Mouse (Mus musculus): ENCODE data around the gene Ccdc9. TPM values are rescaled to one million over a fixed set of nuclear protein-coding genes. Genes with fewer than 3 reads are reported as not detected.
"Not testable (repeated sequence)": the region's sequence is repeated elsewhere in the genome, so short reads cannot be mapped to it uniquely, and the experiment has no call there.

The Ccdc9 gene
- polyA plus RNA-seq, 1 experiment from 2014 or later = 14.8 TPM

- Histone ChIP-seq H3K9ac (replicated peaks; ENCODE audit: low read depth, low read length) (peak overlapping the region; percentile 58), H3K4me2 (ENCODE audit: low read depth, low read length) (peak overlapping the region; percentile 98), H3K27me3 (ENCODE audit: control insufficient read depth, insufficient read depth, low read length) (peaks cover 2% of the 10 kb centered on the region; the same call in 1 of the 2 replicates), H3K4me1 (ENCODE audit: control insufficient read depth, insufficient read depth, low read length) (peaks cover 21% of the 10 kb centered on the region; the same call in 1 of the 2 replicates), H3K36me3 (ENCODE audit: control insufficient read depth, insufficient read depth, low read length) (no peaks in the 10 kb centered on the region), H3K27ac (ENCODE audit: low read depth, low read length) (peak overlapping the region; percentile 48), H3K4me3 (ENCODE audit: low read depth, low read length) (peak overlapping the region; percentile 65), H3K9me3 (ENCODE audit: control insufficient read depth, low read length) (no peaks in the 10 kb centered on the region)
- 0 out of 2 replicates have a peak, but pooled peaks have one; percentile 12 for ATAC-seq (ENCODE audit: low read depth)
- under 1% methylated on average over 42 of the region's 56 CpGs for WGBS
Observed at GRCm38 (mm10) chr7:16310020-16310520, 23.5 kb upstream of the Ccdc9 start.

- H3K27ac ChIP-seq (ENCODE audit: low read depth, low read length) = peak overlapping the region; percentile 48; the same call in 1 of the 2 replicates
- ATAC-seq (ENCODE audit: low read depth) = peak; percentile 26; the same call in 1 of the 2 replicates
- no peaks in the 10 kb centered on the region for H3K36me3 ChIP-seq (ENCODE audit: control insufficient read depth, insufficient read depth, low read length)
- H3K4me3 ChIP-seq (ENCODE audit: low read depth, low read length) = peak overlapping the region; percentile 65
- H3K4me1 ChIP-seq (ENCODE audit: control insufficient read depth, insufficient read depth, low read length) = peaks cover 21% of the 10 kb centered on the region; the same call in 1 of the 2 replicates
- no peaks in the 10 kb centered on the region for H3K9me3 ChIP-seq (ENCODE audit: control insufficient read depth, low read length)
- WGBS = under 1% methylated on average over 55 of the region's 61 CpGs
- H3K9ac ChIP-seq (replicated peaks; ENCODE audit: low read depth, low read length) = peak overlapping the region; percentile 58
- H3K4me2 ChIP-seq (ENCODE audit: low read depth, low read length) = peak overlapping the region; percentile 98
- H3K27me3 ChIP-seq (ENCODE audit: control insufficient read depth, insufficient read depth, low read length) = peaks cover 2% of the 10 kb centered on the region; the same call in 1 of the 2 replicates
Observed at GRCm38 (mm10) chr7:16309318-16310019, 22.9 kb upstream of the Ccdc9 start.

- no peaks in the 10 kb centered on the region for H3K36me3 ChIP-seq (ENCODE audit: control insufficient read depth, insufficient read depth, low read length)
- WGBS = 38% methylated on average over 16 of the region's 16 CpGs
- H3K4me1 ChIP-seq (ENCODE audit: control insufficient read depth, insufficient read depth, low read length) = peaks cover 21% of the 10 kb centered on the region; the same call in 1 of the 2 replicates
- H3K9me3 ChIP-seq (ENCODE audit: control insufficient read depth, low read length) = no peaks in the 10 kb centered on the region
- H3K27ac ChIP-seq (ENCODE audit: low read depth, low read length) = no peak overlapping the region; the same call in 1 of the 2 replicates
- ATAC-seq (ENCODE audit: low read depth) = no peak
- H3K4me3 ChIP-seq (ENCODE audit: low read depth, low read length) = peak overlapping the region; percentile 65
- peaks cover 2% of the 10 kb centered on the region; the same call in 1 of the 2 replicates for H3K27me3 ChIP-seq (ENCODE audit: control insufficient read depth, insufficient read depth, low read length)
- H3K4me2 ChIP-seq (ENCODE audit: low read depth, low read length) = peak overlapping the region; percentile 98
- peak overlapping the region; percentile 58 for H3K9ac ChIP-seq (replicated peaks; ENCODE audit: low read depth, low read length)
Observed at GRCm38 (mm10) chr7:16308555-16309317, 22.1 kb upstream of the Ccdc9 start.

- H3K27me3 ChIP-seq (ENCODE audit: control insufficient read depth, insufficient read depth, low read length); H3K27ac ChIP-seq (ENCODE audit: low read depth, low read length); ATAC-seq (ENCODE audit: low read depth); H3K36me3 ChIP-seq (ENCODE audit: control insufficient read depth, insufficient read depth, low read length); H3K9me3 ChIP-seq (ENCODE audit: control insufficient read depth, low read length): not testable (repeated sequence)
- WGBS = 56% methylated on average over 1 of the region's 1 CpGs
- H3K4me3 ChIP-seq (ENCODE audit: low read depth, low read length) = peak within 1 kb of the TSS; percentile 65
- H3K4me1 ChIP-seq (ENCODE audit: control insufficient read depth, insufficient read depth, low read length) = peaks cover 20% of the 10 kb centered on the region; the same call in 1 of the 2 replicates
- peak within 1 kb of the TSS; percentile 98 for H3K4me2 ChIP-seq (ENCODE audit: low read depth, low read length)
- peak within 1 kb of the TSS; percentile 58 for H3K9ac ChIP-seq (replicated peaks; ENCODE audit: low read depth, low read length)
Observed at GRCm38 (mm10) chr7:16308093-16308492, 21.5 kb upstream of the Ccdc9 start, which contains the start of gene Bbc3. TSS of gene Bbc3 (plus strand) at chr7:16308393.

GRCm38 (mm10) chr7:16307141-16307540, 20.5 kb upstream of the Ccdc9 start:
- not testable (repeated sequence) for H3K9me3 ChIP-seq (ENCODE audit: control insufficient read depth, low read length); H3K27ac ChIP-seq (ENCODE audit: low read depth, low read length); H3K27me3 ChIP-seq (ENCODE audit: control insufficient read depth, insufficient read depth, low read length); H3K36me3 ChIP-seq (ENCODE audit: control insufficient read depth, insufficient read depth, low read length); H3K4me2 ChIP-seq (ENCODE audit: low read depth, low read length); H3K9ac ChIP-seq (replicated peaks; ENCODE audit: low read depth, low read length); H3K4me3 ChIP-seq (ENCODE audit: low read depth, low read length); ATAC-seq (ENCODE audit: low read depth)
- H3K4me1 ChIP-seq (ENCODE audit: control insufficient read depth, insufficient read depth, low read length) = peaks cover 12% of the 10 kb centered on the region; the same call in 1 of the 2 replicates
- WGBS = 76% methylated on average over 6 of the region's 6 CpGs

- ATAC-seq (ENCODE audit: low read depth) = peak; percentile 94
- 1% methylated on average over 35 of the region's 52 CpGs for WGBS
- peaks cover 18% of the 10 kb centered on the region for H3K4me1 ChIP-seq (ENCODE audit: control insufficient read depth, insufficient read depth, low read length)
Observed at GRCm38 (mm10) chr7:16299419-16300035, 12.9 kb upstream of the Ccdc9 start.

GRCm38 (mm10) chr7:16298927-16299326, 12.3 kb upstream of the Ccdc9 start:
- 69% methylated on average over 5 of the region's 5 CpGs for WGBS
- Histone ChIP-seq H3K36me3 (ENCODE audit: control insufficient read depth, insufficient read depth, low read length) (no peaks in the 10 kb centered on the region), H3K4me1 (ENCODE audit: control insufficient read depth, insufficient read depth, low read length) (peaks cover 20% of the 10 kb centered on the region), H3K4me2 (ENCODE audit: low read depth, low read length) (peak overlapping the region; percentile 79), H3K4me3 (ENCODE audit: low read depth, low read length) (peak overlapping the region; percentile 38), H3K9ac (replicated peaks; ENCODE audit: low read depth, low read length) (peak overlapping the region; percentile 54), H3K27ac (ENCODE audit: low read depth, low read length) (peak overlapping the region; percentile 70; the same call in 1 of the 2 replicates), H3K9me3 (ENCODE audit: control insufficient read depth, low read length) (no peaks in the 10 kb centered on the region), H3K27me3 (ENCODE audit: control insufficient read depth, insufficient read depth, low read length) (no peaks in the 10 kb centered on the region)
- ATAC-seq (ENCODE audit: low read depth) = no peak

More at GRCm38 (mm10) chr7:16299419-16300035, 12.9 kb upstream of the Ccdc9 start:
- Histone ChIP-seq H3K4me2 (ENCODE audit: low read depth, low read length) (peak overlapping the region; percentile 79), H3K27ac (ENCODE audit: low read depth, low read length) (peak overlapping the region; percentile 70), H3K36me3 (ENCODE audit: control insufficient read depth, insufficient read depth, low read length) (no peaks in the 10 kb centered on the region), H3K9me3 (ENCODE audit: control insufficient read depth, low read length) (no peaks in the 10 kb centered on the region), H3K27me3 (ENCODE audit: control insufficient read depth, insufficient read depth, low read length) (no peaks in the 10 kb centered on the region), H3K4me3 (ENCODE audit: low read depth, low read length) (peak overlapping the region; percentile 38), H3K9ac (replicated peaks; ENCODE audit: low read depth, low read length) (peak overlapping the region; percentile 54)

GRCm38 (mm10) chr7:16297616-16298015, 11.0 kb upstream of the Ccdc9 start:
- Histone ChIP-seq H3K9me3 (ENCODE audit: control insufficient read depth, low read length) (no peaks in the 10 kb centered on the region), H3K9ac (replicated peaks; ENCODE audit: low read depth, low read length) (no peak overlapping the region), H3K4me2 (ENCODE audit: low read depth, low read length) (no peak overlapping the region), H3K27me3 (ENCODE audit: control insufficient read depth, insufficient read depth, low read length) (no peaks in the 10 kb centered on the region), H3K4me1 (ENCODE audit: control insufficient read depth, insufficient read depth, low read length) (peaks cover 20% of the 10 kb centered on the region), H3K27ac (ENCODE audit: low read depth, low read length) (no peak overlapping the region), H3K36me3 (ENCODE audit: control insufficient read depth, insufficient read depth, low read length) (no peaks in the 10 kb centered on the region), H3K4me3 (ENCODE audit: low read depth, low read length) (no peak overlapping the region)
- no peak for ATAC-seq (ENCODE audit: low read depth)
- WGBS = 68% methylated on average over 2 of the region's 2 CpGs
